13 mouse cellular contexts compared by ENCODE assay signal in the genomic region with DNA sequence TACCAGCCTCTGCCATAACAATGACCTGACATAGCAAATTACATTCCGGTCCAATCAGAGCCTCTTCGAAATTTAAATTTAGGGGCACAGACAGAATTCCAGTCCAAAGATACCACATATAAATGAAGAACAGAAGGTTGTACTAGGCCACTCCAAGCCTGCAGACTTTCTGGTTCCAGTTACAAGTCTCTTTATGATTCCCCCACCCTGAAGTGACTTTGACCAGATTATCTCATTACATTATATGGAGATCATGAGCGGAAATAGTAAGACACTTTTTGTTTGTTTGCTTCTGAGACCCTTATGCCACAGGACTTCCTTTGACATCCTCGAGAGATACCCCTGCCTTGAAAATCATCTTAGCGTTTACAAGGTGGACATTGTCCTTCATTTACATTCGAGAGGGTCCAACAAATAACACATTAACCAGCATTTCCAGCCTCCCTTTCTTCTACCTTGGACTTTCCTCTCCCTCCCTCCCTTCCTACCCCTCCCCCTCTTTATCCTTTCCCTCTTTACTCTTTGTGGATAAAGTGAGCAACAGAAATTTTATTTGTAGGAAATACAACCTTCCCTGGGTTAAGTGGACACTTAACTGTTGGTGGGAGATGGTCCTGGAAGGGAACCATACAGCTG.
"Had no signal": no experiment of that assay in that cellular context is flagged by ENCODE, and none has a peak within 500 bp of the region (broad histone marks: within the 10 kb centered on the region; RNA-seq: fewer than 3 reads in every experiment).

No protein-coding gene starts in this region.

- H3K9me3 ChIP-seq: hindbrain, embryonic 12.5 days; limb, embryonic 10.5 days; lung, embryonic 15.5 days; megakaryocyte, embryonic 14.5 days; midbrain, embryonic 12.5 days had no signal

- H3K4me2 ChIP-seq: hindbrain, embryonic 12.5 days; lung, embryonic 15.5 days; midbrain, embryonic 12.5 days had no signal

- H3K36me3 ChIP-seq: hindbrain, embryonic 12.5 days; limb, embryonic 10.5 days; lung, embryonic 15.5 days; midbrain, embryonic 12.5 days had no signal

- ATAC-seq: hindbrain, embryonic 16.5 days; inflammation-experienced regulatory T-cells, adult 6 months had no signal

- H3K27ac ChIP-seq: hindbrain, embryonic 12.5 days; left cerebral cortex, adult 2 months; limb, embryonic 10.5 days; liver, embryonic 14.5 days; lung, embryonic 15.5 days; macrophage; midbrain, embryonic 12.5 days had no signal

- H3K4me1 ChIP-seq: hindbrain, embryonic 12.5 days; limb, embryonic 10.5 days; midbrain, embryonic 12.5 days had no signal

- DNase-seq: lung, postnatal 14 days; right cerebral cortex, postnatal 14 days; thymus, postnatal 36 days had no signal

- H3K9ac ChIP-seq: hindbrain, embryonic 12.5 days; liver, embryonic 14.5 days; lung, embryonic 15.5 days; midbrain, embryonic 12.5 days had no signal

- H3K4me3 ChIP-seq: hindbrain, embryonic 12.5 days; left cerebral cortex, adult 2 months; limb, embryonic 10.5 days; lung, embryonic 15.5 days; megakaryocyte, embryonic 14.5 days; midbrain, embryonic 12.5 days had no signal

- H3K27me3 ChIP-seq: hindbrain, embryonic 12.5 days; lung, embryonic 15.5 days; midbrain, embryonic 12.5 days had no signal
